Mouse (Mus musculus) bone marrow, adult 2 months (tissue): ENCODE data around the gene Cox5a. TPM values are rescaled to one million over a fixed set of nuclear protein-coding genes. Genes with fewer than 3 reads are reported as not detected.

Source experiments
- H3K27ac ChIP-seq: fragments of 200-500 bp; 2 replicates; pipeline ENCODE4 v1.5.1; 2012; ENCODE audit warnings: low read depth, mild to moderate bottlenecking, control low read depth, inconsistent platforms, low read length; ENCODE audit not compliant: control insufficient read depth, poor library complexity, insufficient read depth
- H3K4me1 ChIP-seq: fragments of 200-500 bp; 2 replicates; pipeline ENCODE4 v1.6.1; 2011; ENCODE audit warnings: low read length; ENCODE audit not compliant: control insufficient read depth, insufficient read depth
- H3K4me3 ChIP-seq: fragments of 200-500 bp; replicated peaks from 2 replicates; pipeline ENCODE3; 2011; ENCODE audit warnings: mild to moderate bottlenecking, low read depth, low read length, control low read depth; ENCODE audit not compliant: control insufficient read depth
- CTCF ChIP-seq: fragments of 200-500 bp; IDR thresholded peaks from 2 replicates; pipeline ENCODE4 v1.5.1; 2011; ENCODE audit warnings: low read length, control low read depth; ENCODE audit not compliant: control insufficient read depth, insufficient read depth
- POLR2A ChIP-seq: fragments of 200-500 bp; IDR thresholded peaks from 2 replicates; pipeline ENCODE4 v1.6.1; 2011; ENCODE audit warnings: low read depth, mild to moderate bottlenecking, control low read depth, low read length, borderline replicate concordance; ENCODE audit not compliant: control insufficient read depth
- WGBS: fragments of 180-500 bp; shearing (Covaris S2); methylation state at CpG from one replicate; pipeline ENCODE4 v1.1.7; 2018; 5-methylcytosine and 5-hydroxymethylcytosine counted together
- polyA plus RNA-seq: library from polyadenylated mRNA; stranded (reverse); fragments of >200 nt; gene quantifications from 2 replicates; pipeline ENCODE4 v1.2.4, GENCODE M21; 2011; ENCODE audit warnings: low replicate concordance; ENCODE audit not compliant: missing spikeins, insufficient read depth, insufficient read length

The Cox5a gene
- polyA plus RNA-seq, 1 experiment: 215 TPM

DNA sequence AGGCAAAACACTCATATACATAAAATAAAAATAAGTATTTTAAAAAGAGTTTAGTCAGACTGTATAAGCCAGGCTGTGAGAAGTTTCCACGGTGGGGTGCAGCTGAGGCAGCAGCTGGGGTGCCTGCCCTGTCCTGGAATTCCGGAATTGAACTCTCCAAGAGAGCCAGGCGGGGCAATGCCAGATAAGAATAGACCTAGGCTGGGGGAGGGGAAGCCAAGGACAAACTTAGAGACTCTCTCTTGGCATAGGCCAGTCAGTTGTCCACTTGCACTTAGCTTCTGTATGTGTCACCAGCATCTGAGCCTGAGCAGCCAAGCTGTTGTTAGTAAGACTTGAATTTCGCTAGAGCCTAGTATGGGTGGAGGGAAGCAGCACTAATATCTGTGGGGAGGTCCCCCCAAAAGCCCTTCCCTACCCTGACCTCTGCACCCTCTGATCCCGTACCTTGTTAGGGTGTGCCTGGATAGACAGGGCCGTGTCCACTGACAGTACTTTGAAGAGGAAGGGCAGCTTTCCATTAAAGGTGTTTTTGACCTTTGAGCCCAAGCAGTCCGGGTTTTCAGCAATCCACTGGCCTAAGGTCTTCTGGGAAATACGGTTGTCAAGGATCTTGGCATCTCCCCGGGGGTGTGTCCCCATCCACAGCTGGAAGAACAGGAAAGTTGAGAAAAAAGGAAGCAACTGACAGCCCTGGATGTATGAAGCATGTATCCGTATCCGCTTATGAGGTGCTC, 29.2 kb downstream of the Cox5a start:
- TF ChIP-seq POLR2A: no peak
- TF ChIP-seq CTCF: no peak
- Histone ChIP-seq H3K4me3 (no peak overlapping the region), H3K27ac (no peak overlapping the region), H3K4me1 (peaks cover 3% of the 10 kb centered on the region; the same call in 1 of the 2 replicates)
- WGBS: 85% methylated on average over 11 of the region's 11 CpGs

DNA sequence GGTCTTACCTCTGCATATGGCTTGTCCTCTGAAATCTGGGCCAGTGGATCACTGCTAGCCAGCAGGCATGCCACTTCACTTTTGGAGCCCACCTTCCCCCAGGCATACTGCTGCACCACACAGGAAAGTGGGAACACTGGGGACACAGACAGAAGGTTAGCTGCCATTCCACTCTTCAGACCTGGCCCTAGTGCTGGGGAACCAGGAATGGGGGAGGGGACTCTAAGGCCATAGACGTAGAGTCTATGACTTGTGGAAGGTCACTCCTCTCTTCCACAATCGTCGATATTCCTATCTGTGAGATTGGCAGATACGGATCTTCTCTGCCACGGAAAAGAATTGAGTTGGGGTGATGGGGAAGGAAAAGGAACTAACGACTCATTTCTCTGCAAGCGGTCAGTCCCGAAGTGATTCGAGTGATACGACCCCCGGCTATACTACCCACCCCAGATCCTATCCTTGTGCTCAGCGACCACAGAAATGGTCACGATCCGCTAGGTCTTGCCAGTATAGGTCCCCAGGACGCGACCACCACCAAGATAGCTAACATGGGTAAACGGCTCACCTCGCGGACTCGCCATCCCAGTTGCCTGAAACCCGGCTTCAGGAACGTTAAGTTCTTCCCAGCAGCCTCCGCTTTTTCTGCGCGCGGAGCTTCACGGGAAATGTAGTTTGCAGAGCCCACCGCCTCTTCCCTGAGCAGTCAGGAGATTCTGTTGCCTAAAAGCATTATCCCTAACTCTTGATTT, 31.2 kb downstream of the Cox5a start, which contains the start of gene Mpi:
Gene Mpi, minus strand, starts transcription at position 625 of the 749 bp plus-strand sequence.
- TF ChIP-seq POLR2A (no peak), CTCF (no peak)
- WGBS: under 1% methylated on average over 28 of the region's 28 CpGs
- Histone ChIP-seq H3K4me3 (peak within 1 kb of the TSS; percentile 84), H3K4me1 (peaks cover 3% of the 10 kb centered on the region; the same call in 1 of the 2 replicates), H3K27ac (no peak within 1 kb of the TSS)

DNA sequence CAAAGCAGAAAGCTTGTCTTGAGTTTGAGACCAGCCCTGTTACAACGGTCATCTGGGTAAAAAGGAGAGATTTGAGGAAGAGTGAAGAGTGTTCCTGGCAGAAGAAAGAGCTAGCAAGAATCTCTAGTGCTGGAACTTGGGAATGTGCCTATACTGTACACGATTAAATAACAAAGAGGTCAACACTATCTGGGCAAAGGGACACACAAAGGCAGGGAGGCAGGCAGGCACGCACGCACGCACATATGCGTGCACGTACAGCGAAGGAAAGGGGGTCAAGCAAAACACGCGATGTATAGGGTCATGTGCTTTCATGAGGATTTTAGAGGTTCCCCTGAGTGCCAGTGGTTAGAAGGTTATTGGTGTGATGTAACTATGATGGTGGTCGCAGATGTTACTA, 32.0 kb downstream of the Cox5a start:
- Histone ChIP-seq H3K4me1 (peaks cover 3% of the 10 kb centered on the region; the same call in 1 of the 2 replicates), H3K27ac (no peak overlapping the region), H3K4me3 (no peak overlapping the region)
- 77% methylated on average over 11 of the region's 11 CpGs for WGBS
- TF ChIP-seq POLR2A (no peak), CTCF (no peak)

DNA sequence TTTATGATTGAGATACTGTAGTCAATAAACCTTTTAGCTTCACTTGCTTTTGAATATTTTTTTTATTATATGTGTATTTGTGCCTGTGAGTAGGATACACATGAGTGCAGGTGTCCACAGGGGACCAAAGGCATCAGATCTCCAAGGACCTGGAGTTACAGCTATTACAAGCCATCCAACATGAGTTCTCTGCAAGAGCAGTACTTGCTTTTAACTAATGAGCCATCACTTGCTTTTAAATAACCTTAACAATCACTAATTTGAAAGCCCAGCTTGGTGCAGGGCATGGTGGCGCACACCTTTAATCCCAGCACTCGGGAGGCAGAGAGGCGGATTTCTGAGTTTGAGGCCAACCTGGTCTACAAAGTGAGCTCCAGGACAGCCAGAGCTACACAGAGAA, 33.7 kb downstream of the Cox5a start:
- peaks cover 3% of the 10 kb centered on the region; the same call in 1 of the 2 replicates for H3K4me1 ChIP-seq
- no peak overlapping the region for H3K4me3 ChIP-seq
- no peak for TF ChIP-seq CTCF
- no peak for TF ChIP-seq POLR2A
- 84% methylated on average over 3 of the region's 3 CpGs for WGBS
- no peak overlapping the region for H3K27ac ChIP-seq

DNA sequence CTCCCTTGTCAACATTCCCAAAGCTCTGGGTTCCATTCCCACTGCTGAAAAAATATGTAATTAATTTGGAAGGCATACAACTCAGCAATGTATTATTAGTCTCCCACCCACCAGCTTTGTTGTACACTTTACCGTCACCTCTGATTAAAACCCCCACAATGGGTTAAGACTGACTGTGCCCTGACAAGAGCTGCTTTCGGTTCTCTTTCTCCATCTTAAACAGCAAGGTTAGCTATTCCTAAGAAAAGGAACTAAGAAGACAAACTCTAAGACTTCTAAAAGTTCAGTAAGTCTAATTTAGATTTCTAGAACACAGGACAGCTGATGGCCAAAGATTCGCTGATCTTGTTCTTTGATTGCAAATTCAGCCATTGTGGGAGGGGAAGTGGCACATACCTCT, 36.1 kb downstream of the Cox5a start:
- 69% methylated on average over 3 of the region's 3 CpGs for WGBS
- H3K4me3 ChIP-seq: no peak overlapping the region
- TF ChIP-seq POLR2A (no peak), CTCF (no peak)

DNA sequence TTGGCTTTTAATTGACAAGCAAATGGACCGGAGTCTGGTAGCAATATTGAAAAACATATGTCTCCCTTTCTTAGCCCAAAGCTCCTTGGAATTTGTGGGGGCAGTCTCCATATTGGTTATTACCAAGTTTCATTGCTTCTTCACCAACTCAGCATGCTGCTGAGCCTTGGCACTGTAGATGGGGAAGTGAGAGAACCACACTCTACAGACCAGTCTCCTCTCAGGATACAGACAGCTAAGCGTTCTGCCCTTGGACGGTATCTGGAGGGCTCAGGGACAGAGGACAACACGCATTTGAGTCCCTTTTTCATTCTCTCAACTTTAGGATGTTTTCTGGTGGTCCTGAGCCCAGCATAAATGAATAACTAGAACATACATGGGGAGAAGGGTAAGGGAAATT, 37.6 kb downstream of the Cox5a start:
- Histone ChIP-seq H3K4me3 (no peak overlapping the region), H3K27ac (no peak overlapping the region), H3K4me1 (peaks cover 4% of the 10 kb centered on the region)
- TF ChIP-seq POLR2A (no peak), CTCF (no peak)
- WGBS: 54% methylated on average over 4 of the region's 4 CpGs

More for the DNA sequence above, 36.1 kb downstream of the Cox5a start:
- Histone ChIP-seq H3K27ac (no peak overlapping the region), H3K4me1 (no peaks in the 10 kb centered on the region; the same call in 1 of the 2 replicates)

DNA sequence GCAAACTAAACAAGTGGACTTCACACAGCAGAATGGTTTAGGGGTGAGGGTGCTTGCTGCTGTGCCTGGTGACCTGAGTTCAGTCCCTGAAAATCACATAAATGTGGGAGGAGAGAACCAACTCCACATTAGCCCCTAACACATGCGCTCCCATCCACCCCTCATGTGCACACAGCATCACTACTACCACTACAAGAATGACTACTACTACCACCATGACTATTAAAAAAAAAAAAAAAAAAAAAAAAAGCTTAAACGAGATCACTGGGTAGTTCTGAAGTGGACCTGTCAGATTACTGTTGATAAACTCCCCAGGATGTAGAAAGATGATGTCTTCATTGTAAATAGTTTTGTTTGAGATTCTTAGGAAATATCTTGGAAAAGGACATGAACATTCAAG, 38.5 kb downstream of the Cox5a start:
- no peak overlapping the region for H3K4me3 ChIP-seq
- TF ChIP-seq POLR2A: no peak
- TF ChIP-seq CTCF: no peak
- no peak overlapping the region for H3K27ac ChIP-seq
- 68% methylated on average over 2 of the region's 2 CpGs for WGBS
- peaks cover 4% of the 10 kb centered on the region for H3K4me1 ChIP-seq

DNA sequence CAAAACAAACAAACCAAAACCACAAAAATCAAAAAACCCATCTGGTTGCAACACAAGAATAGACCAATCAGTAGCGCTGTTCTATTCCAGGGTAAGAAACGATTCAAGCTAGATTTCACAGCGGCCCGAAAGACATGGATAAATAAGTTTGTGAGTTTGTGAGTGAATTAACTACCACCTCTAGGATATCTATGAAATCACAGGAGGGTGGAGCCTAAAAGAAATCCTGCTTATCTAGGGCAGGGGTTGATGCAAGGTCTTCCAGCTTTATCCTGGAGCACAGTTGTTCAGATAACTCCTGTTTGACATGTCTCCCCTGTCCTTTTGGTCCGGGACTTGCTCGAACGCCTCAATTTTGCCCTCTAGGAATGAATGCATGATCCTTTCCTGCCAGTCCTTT, 39.2 kb downstream of the Cox5a start:
- H3K4me3 ChIP-seq: peak overlapping the region; percentile 89
- TF ChIP-seq POLR2A: no peak
- no peak for TF ChIP-seq CTCF
- peaks cover 6% of the 10 kb centered on the region for H3K4me1 ChIP-seq
- WGBS: 24% methylated on average over 7 of the region's 7 CpGs
- H3K27ac ChIP-seq: no peak overlapping the region
